8 mouse cellular contexts compared by ENCODE assay signal in genomic region chr6:103833501-103834132, GRCm38 (mm10).
DNase-seq lines count a peak whose midpoint lies in the region; ATAC-seq and TF ChIP-seq lines count a peak whose summit lies in the region.

No protein-coding gene starts in this region.

- H3K27ac ChIP-seq in heart, embryonic 10.5 days, result no peak overlapping the region
- no peak overlapping the region for H3K27ac ChIP-seq in hindbrain, postnatal 0 days
- H3K27ac ChIP-seq in midbrain, embryonic 11.5 days (ENCODE audit: low read depth, low read length), result no peak overlapping the region

- no peaks in the 10 kb centered on the region for H3K9me3 ChIP-seq in heart, embryonic 10.5 days
- H3K9me3 ChIP-seq in hindbrain, postnatal 0 days (ENCODE audit: low read length), result no peaks in the 10 kb centered on the region
- H3K9me3 ChIP-seq in midbrain, embryonic 11.5 days (ENCODE audit: control insufficient read depth, low read length), result no peaks in the 10 kb centered on the region

- DNase-seq in heart, postnatal 36 days, result peak; percentile 5 to 7
- DNase-seq in heart, embryonic 10.5 days (ENCODE audit: low spot score), result no peak
- DNase-seq in adrenal gland, postnatal 14 days, result peak; percentile 64
- DNase-seq in embryo, embryonic 9.5 days (ENCODE audit: extremely low spot score), result peak; percentile 41
- DNase-seq in hindbrain, postnatal 0 days (ENCODE audit: low spot score), result peak; percentile 87
- peak; percentile 23 to 34 for DNase-seq in left cerebral cortex, adult 8-10 months (ENCODE audit: low spot score in 2 of 2)
- DNase-seq in midbrain, embryonic 11.5 days (ENCODE audit: low spot score, missing footprints), result peak; percentile 96
- DNase-seq in thymus, postnatal 4 days, result peak; percentile 52

- 46% methylated on average over 16 of the region's 16 CpGs for WGBS in heart, embryonic 10.5 days
- WGBS in hindbrain, postnatal 0 days, result 49% methylated on average over 16 of the region's 16 CpGs
- 51% methylated on average over 16 of the region's 16 CpGs for WGBS in midbrain, embryonic 11.5 days

- peak; percentile 91 for TF ChIP-seq CTCF in hindbrain, postnatal 0 days (IDR thresholded peaks at IDR 0.05; ENCODE audit: low read depth)

- no peaks in the 10 kb centered on the region for H3K36me3 ChIP-seq in heart, embryonic 10.5 days
- H3K36me3 ChIP-seq in hindbrain, postnatal 0 days (ENCODE audit: insufficient read depth, low read length), result no peaks in the 10 kb centered on the region
- no peaks in the 10 kb centered on the region for H3K36me3 ChIP-seq in midbrain, embryonic 11.5 days (ENCODE audit: control insufficient read depth, insufficient read depth, low read length)

- no peak overlapping the region for H3K9ac ChIP-seq in hindbrain, postnatal 0 days (replicated peaks; ENCODE audit: low read length)
- no peak overlapping the region for H3K9ac ChIP-seq in midbrain, embryonic 11.5 days (ENCODE audit: low read length)

- intact Hi-C loops in heart, postnatal 36 days (cut with DNase I), result no loop called here

- ATAC-seq in hindbrain, postnatal 0 days, result peak; percentile 69; the same call in 1 of the 2 replicates
- ATAC-seq in midbrain, embryonic 11.5 days (ENCODE audit: low FRiP score), result peak; percentile 80

- H3K4me3 ChIP-seq in heart, embryonic 10.5 days, result no peak overlapping the region
- H3K4me3 ChIP-seq in hindbrain, postnatal 0 days (ENCODE audit: low read length), result no peak overlapping the region
- no peak overlapping the region for H3K4me3 ChIP-seq in midbrain, embryonic 11.5 days (ENCODE audit: low read depth, low read length)

- H3K27me3 ChIP-seq in heart, embryonic 10.5 days (ENCODE audit: insufficient read depth, poor library complexity, severe bottlenecking), result no peaks in the 10 kb centered on the region
- no peaks in the 10 kb centered on the region for H3K27me3 ChIP-seq in hindbrain, postnatal 0 days (ENCODE audit: insufficient read depth, low read length)
- H3K27me3 ChIP-seq in midbrain, embryonic 11.5 days (ENCODE audit: control insufficient read depth, insufficient read depth, low read length), result no peaks in the 10 kb centered on the region

- H3K4me1 ChIP-seq in heart, embryonic 10.5 days, result no peaks in the 10 kb centered on the region
- no peaks in the 10 kb centered on the region for H3K4me1 ChIP-seq in hindbrain, postnatal 0 days (ENCODE audit: insufficient read depth, low read length)
- H3K4me1 ChIP-seq in midbrain, embryonic 11.5 days (ENCODE audit: control insufficient read depth, insufficient read depth, low read length), result no peaks in the 10 kb centered on the region

- H3K4me2 ChIP-seq in hindbrain, postnatal 0 days (ENCODE audit: low read depth, low read length), result no peak overlapping the region
- no peak overlapping the region for H3K4me2 ChIP-seq in midbrain, embryonic 11.5 days
